Mouse (Mus musculus): ENCODE measurements around the gene Trim25.

- TF ChIP-seq GATA1 (IDR thresholded peaks at IDR 0.05; ENCODE audit: borderline replicate concordance, low read length) (no peak), FLI1 (IDR thresholded peaks at IDR 0.05; ENCODE audit: low read length) (no peak)
Measured at GRCm38 (mm10) chr11:89009066-89009465, 9.9 kb downstream of the Trim25 start.

Data from megakaryocyte, embryonic 14.5 days (primary cell).